Comparison of ENCODE assay signal across 28 mouse cellular contexts in the genomic region with DNA sequence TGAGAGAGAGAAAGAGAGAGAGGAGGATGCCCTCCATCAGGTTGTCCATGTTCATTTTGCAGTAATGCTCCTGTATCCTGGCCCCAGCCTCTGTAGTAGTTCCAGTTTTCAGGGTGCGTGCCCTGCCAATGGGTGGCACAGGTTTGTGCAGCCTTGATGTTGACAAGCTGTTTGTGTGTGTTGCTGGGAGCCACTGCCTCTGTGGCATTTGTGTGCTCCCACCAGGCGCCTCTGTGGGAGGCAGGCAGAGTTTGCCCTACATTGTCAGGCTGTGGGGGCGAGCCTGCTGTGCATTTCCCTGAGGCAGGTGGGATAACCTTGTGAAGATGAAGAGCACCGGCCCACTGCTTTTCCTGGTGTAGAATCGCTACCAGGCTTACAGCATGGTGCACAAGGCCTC. TPM values are rescaled to one million over a fixed set of nuclear protein-coding genes. Genes with fewer than 3 reads are reported as not detected.
DNase-seq lines count a peak whose midpoint lies in the region; ATAC-seq and TF ChIP-seq lines count a peak whose summit lies in the region.
"Had no signal": no experiment of that assay in that cellular context is flagged by ENCODE, and none has a peak within 500 bp of the region (broad histone marks: within the 10 kb centered on the region; RNA-seq: fewer than 3 reads in every experiment).

No protein-coding gene starts in this region.

- no peaks in the 10 kb centered on the region for H3K9me3 ChIP-seq in heart, embryonic 15.5 days (replicated peaks)
- H3K9me3 ChIP-seq: embryonic facial prominence, embryonic 12.5 days; hindbrain, embryonic 13.5 days; limb, embryonic 13.5 days; liver, embryonic 12.5 days; midbrain, embryonic 12.5 days had no signal

- peaks cover 71% of the 10 kb centered on the region for H3K4me1 ChIP-seq in heart, embryonic 15.5 days (replicated peaks)
- H3K4me1 ChIP-seq: liver, embryonic 12.5 days; midbrain, embryonic 12.5 days had no signal

- intact Hi-C loops in gastrocnemius, adult 2 months (cut with DNase I) = loop anchor here (5.0 kb wide), 1 partner anchor 33 kb away; no protein-coding TSS in a partner anchor
- intact Hi-C loops in heart, postnatal 10 days (cut with DNase I) = no loop called here

- H3K4me3 ChIP-seq in gastrocnemius, adult 2 months = no peak overlapping the region
- H3K4me3 ChIP-seq in heart, embryonic 15.5 days = no peak overlapping the region
- no peak overlapping the region for H3K4me3 ChIP-seq in myocyte
- H3K4me3 ChIP-seq: embryonic facial prominence, embryonic 12.5 days; hindbrain, embryonic 13.5 days; limb, embryonic 13.5 days; liver, embryonic 12.5 days; midbrain, embryonic 12.5 days had no signal

- WGBS in heart, embryonic 15.5 days = 70% methylated on average over 5 of the region's 5 CpGs

- H3K36me3 ChIP-seq in heart, embryonic 15.5 days = no peaks in the 10 kb centered on the region
- no peaks in the 10 kb centered on the region for H3K36me3 ChIP-seq in myocyte (ENCODE audit: control insufficient read depth, insufficient read depth)
- H3K36me3 ChIP-seq: embryonic facial prominence, embryonic 12.5 days; hindbrain, embryonic 13.5 days; limb, embryonic 13.5 days; liver, embryonic 12.5 days; midbrain, embryonic 12.5 days had no signal

- no peak for TF ChIP-seq POLR2A in myocyte (IDR thresholded peaks at IDR 0.05; ENCODE audit: insufficient read length, low read depth)

- DNase-seq in gastrocnemius, adult 2 months = no peak
- DNase-seq in gastrocnemius, postnatal 10 days = no peak
- no peak for DNase-seq in heart, postnatal 10 days
- DNase-seq in right cerebral cortex, adult 18-20 months = peak; percentile 29
- no peak for DNase-seq in right cerebral cortex, postnatal 4 days
- no peak for DNase-seq in retina, postnatal 1 day
- DNase-seq: adrenal gland, postnatal 14 days; cerebellum, adult 11-12 months; cerebellum, adult 9-11 months; embryo, embryonic 11 days; gastrocnemius, postnatal 25 days; heart, adult 18-20 months; heart, postnatal 4 days; kidney, adult 8-10 months; liver, postnatal 0 days; lung, postnatal 36 days; thymus, postnatal 25 days had no signal

- no peaks in the 10 kb centered on the region for H3K27me3 ChIP-seq in heart, embryonic 15.5 days
- no peaks in the 10 kb centered on the region for H3K27me3 ChIP-seq in myocyte (ENCODE audit: control insufficient read depth, insufficient read depth, insufficient read length)
- H3K27me3 ChIP-seq: embryonic facial prominence, embryonic 12.5 days; hindbrain, embryonic 13.5 days; limb, embryonic 13.5 days; midbrain, embryonic 12.5 days had no signal

- ATAC-seq in heart, embryonic 15.5 days (replicated peaks; ENCODE audit: insufficient number of reproducible peaks, insufficient read depth, low FRiP score, low read depth) = no peak
- ATAC-seq: forebrain, embryonic 14.5 days; intestine, embryonic 16.5 days; liver, embryonic 12.5 days; liver, postnatal 0 days had no signal

- no peak overlapping the region for H3K4me2 ChIP-seq in heart, embryonic 15.5 days
- H3K4me2 ChIP-seq in myocyte (ENCODE audit: low read depth) = no peak overlapping the region
- H3K4me2 ChIP-seq: embryonic facial prominence, embryonic 12.5 days; hindbrain, embryonic 13.5 days; limb, embryonic 13.5 days; liver, embryonic 12.5 days; midbrain, embryonic 12.5 days had no signal

- H3K27ac ChIP-seq in gastrocnemius, adult 2 months = 0 out of 2 replicates have a peak overlapping the region, but pooled peaks have one; percentile 24
- H3K27ac ChIP-seq in heart, embryonic 15.5 days = peak overlapping the region; percentile 18; the same call in 1 of the 2 replicates
- H3K27ac ChIP-seq: embryonic facial prominence, embryonic 12.5 days; hindbrain, embryonic 13.5 days; kidney, postnatal 0 days; limb, embryonic 13.5 days; liver, embryonic 12.5 days; midbrain, embryonic 12.5 days had no signal

- no peak overlapping the region for H3K9ac ChIP-seq in heart, embryonic 15.5 days
- H3K9ac ChIP-seq: embryonic facial prominence, embryonic 12.5 days; hindbrain, embryonic 13.5 days; limb, embryonic 13.5 days; liver, embryonic 12.5 days; liver, postnatal 0 days; midbrain, embryonic 12.5 days had no signal

- no peak for TF ChIP-seq CTCF in gastrocnemius, adult 2 months (IDR thresholded peaks at IDR 0.05)

- no peak overlapping the region for H3ac ChIP-seq in myocyte (ENCODE audit: control insufficient read depth, insufficient read length)

- H3K79me2 ChIP-seq in myocyte (ENCODE audit: control insufficient read depth, insufficient read depth) = peaks cover 58% of the 10 kb centered on the region

TF ChIP-seq in myocyte, 11 proteins besides CTCF, POLR2A, EP300 and RAD21:
- TF ChIP-seq MYOG (IDR thresholded peaks at IDR 0.05; ENCODE audit: control insufficient read depth in 1 of 3, insufficient read depth in 1 of 3, insufficient read length in 2 of 3, low read depth in 2 of 3) (no peak), POLR2AphosphoS2 (IDR thresholded peaks at IDR 0.05; ENCODE audit: insufficient read length, low read depth) (peak; percentile 31)

RNA-seq across cellular contexts. Expression of a gene that starts 37.8 kb away (rescaled TPM):
- total RNA-seq in gastrocnemius, adult 2 months (2021) = 10 to 100 TPM; 50.6 to 52.6 TPM
- total RNA-seq in gastrocnemius, postnatal 10 days (2021) = 10 to 100 TPM; 39.4 to 46.3 TPM
- 15.3 and 17.6 TPM in 2 replicates for polyA plus RNA-seq in heart, embryonic 15.5 days (2015; fragmentation: Nextera tagmentation; extraction: Ambion mirVana)
- total RNA-seq in heart, postnatal 10 days (2021) = 10 to 100 TPM; 64.3 to 67.9 TPM
- polyA plus RNA-seq in myocyte (2012; fragmentation: generic; extraction: Trizol) = 15.7 TPM
- total RNA-seq: megakaryocyte, adult 5-6 weeks had no signal
